Mouse (Mus musculus): Measurements from ENCODE around the gene Gm9999.

DNA sequence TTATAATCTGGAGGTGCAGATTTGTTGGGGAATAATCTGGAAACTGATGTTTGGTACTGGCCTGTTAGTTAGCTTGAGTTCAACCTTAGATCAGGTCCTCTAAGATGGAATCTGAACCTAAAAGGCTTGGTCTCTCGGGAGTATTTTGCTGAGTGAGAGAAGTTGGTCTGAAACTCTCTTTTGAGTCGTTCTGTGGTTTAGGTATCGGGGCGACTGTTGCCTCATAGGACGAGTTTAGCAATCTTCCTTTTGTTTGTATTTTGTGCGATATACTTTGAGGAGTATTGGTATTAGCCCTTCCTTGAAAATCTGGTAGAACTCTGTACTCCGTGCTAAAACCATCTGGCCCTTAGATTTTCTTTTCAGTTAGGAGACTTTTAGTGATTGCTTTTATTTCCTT lies 19.3 kb upstream of the Gm9999 start:
- TF ChIP-seq CTCF (IDR thresholded peaks at IDR 0.05; ENCODE audit: borderline replicate concordance, insufficient read depth, low read length) (no peak), POLR2A (IDR thresholded peaks at IDR 0.05; ENCODE audit: low read depth, low read length) (no peak)

Measured in embryonic fibroblast, embryonic 13.5 days (primary cell).